Mouse (Mus musculus): ENCODE data around the gene Alox12e. TPM values are rescaled to one million over a fixed set of nuclear protein-coding genes. Genes with fewer than 3 reads are reported as not detected.

Gene Alox12e
- polyA plus RNA-seq (2015; fragmentation: Nextera tagmentation; extraction: Ambion mirVana) = 0.15 and 0.30 TPM in 2 replicates

DNA sequence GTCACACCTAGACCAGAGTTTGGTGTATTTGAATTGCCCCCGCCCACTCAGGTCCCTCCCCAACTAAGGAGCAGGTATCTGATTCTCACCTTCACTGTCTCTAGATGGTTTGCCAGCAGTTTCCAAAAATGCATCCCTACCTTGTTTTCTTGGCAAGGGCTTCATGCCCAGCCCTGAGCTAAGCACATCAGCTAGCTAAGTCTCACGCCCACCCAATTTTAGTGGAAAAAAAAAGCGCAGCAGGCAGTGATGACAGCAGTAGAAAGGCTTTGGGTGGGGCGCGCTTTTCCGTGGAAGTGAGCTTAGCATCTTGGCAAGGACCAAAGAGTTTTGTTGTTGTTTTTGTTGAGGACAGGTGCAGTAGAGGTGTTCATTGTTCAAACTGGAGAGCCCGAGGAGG lies at the start of gene Alox12e:
Gene Alox12e, minus strand, starts transcription at position 101 of the 400 bp plus-strand sequence.

DNA sequence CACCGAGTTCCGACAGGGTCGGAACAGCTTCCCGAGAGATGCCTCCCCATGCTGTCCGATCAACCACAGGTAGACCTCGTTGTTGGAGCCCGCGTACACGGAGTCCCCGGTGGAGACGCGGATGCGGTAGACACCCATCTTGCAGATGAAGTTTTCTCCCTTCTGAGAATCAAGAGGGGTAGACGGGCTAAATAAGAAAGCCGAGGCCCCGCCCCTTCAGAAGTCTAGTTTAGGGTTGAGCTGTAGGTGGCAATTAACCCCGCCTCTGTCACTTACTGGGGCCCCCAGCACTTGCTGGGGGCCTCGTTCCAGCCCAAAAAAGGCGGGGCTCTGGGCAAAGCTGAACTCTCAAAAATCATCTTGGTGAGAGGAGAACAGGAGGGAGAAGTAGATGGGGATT lies 29.4 kb upstream of the Alox12e start, which contains the start of gene Alox15:
Gene Alox15, minus strand, starts transcription at position 164 of the 400 bp plus-strand sequence.

Other genes with a start within 250 kb of the Alox12e start
- 0.12 TPM in 1 of 2 replicates, not detected in the other for gene Asgr2, start 230.0 kb downstream of the Alox12e start, polyA plus RNA-seq (2015; fragmentation: Nextera tagmentation; extraction: Ambion mirVana)
- gene Mgl2, start 192.3 kb downstream of the Alox12e start, polyA plus RNA-seq (2015; fragmentation: Nextera tagmentation; extraction: Ambion mirVana) = 2.3 and 3.5 TPM in 2 replicates
- gene Clec10a, start 166.4 kb downstream of the Alox12e start, polyA plus RNA-seq (2015; fragmentation: Nextera tagmentation; extraction: Ambion mirVana) = 2.9 and 5.5 TPM in 2 replicates
- gene Slc16a11, start 109.9 kb downstream of the Alox12e start, polyA plus RNA-seq (2015; fragmentation: Nextera tagmentation; extraction: Ambion mirVana) = 0.28 and 0.64 TPM in 2 replicates
- 3.0 and 3.3 TPM in 2 replicates for gene Slc16a13, start 101.6 kb downstream of the Alox12e start, polyA plus RNA-seq (2015; fragmentation: Nextera tagmentation; extraction: Ambion mirVana)
- 5.9 and 8.2 TPM in 2 replicates for gene Bcl6b, start 92.8 kb downstream of the Alox12e start, polyA plus RNA-seq (2015; fragmentation: Nextera tagmentation; extraction: Ambion mirVana)
- 107 and 113 TPM in 2 replicates for gene 0610010K14Rik, start 84.7 kb downstream of the Alox12e start, polyA plus RNA-seq (2015; fragmentation: Nextera tagmentation; extraction: Ambion mirVana)
- gene Gm21988, start 82.8 kb downstream of the Alox12e start, polyA plus RNA-seq (2015; fragmentation: Nextera tagmentation; extraction: Ambion mirVana) = 6.9 and 7.8 TPM in 2 replicates
- 211 and 216 TPM in 2 replicates for gene Rnasek, start 82.8 kb downstream of the Alox12e start, polyA plus RNA-seq (2015; fragmentation: Nextera tagmentation; extraction: Ambion mirVana)
- 10.6 and 11.9 TPM in 2 replicates for gene Alox12, start 67.3 kb downstream of the Alox12e start, polyA plus RNA-seq (2015; fragmentation: Nextera tagmentation; extraction: Ambion mirVana)
- gene Alox15, start 29.4 kb upstream of the Alox12e start, polyA plus RNA-seq (2015; fragmentation: Nextera tagmentation; extraction: Ambion mirVana) = 0.78 and 1.0 TPM in 2 replicates
- gene Pelp1, start 87.4 kb upstream of the Alox12e start, polyA plus RNA-seq (2015; fragmentation: Nextera tagmentation; extraction: Ambion mirVana) = 14.0 and 14.6 TPM in 2 replicates
- gene Arrb2, start 110.0 kb upstream of the Alox12e start, polyA plus RNA-seq (2015; fragmentation: Nextera tagmentation; extraction: Ambion mirVana) = 26.4 and 33.6 TPM in 2 replicates
- gene Med11, start 129.3 kb upstream of the Alox12e start, polyA plus RNA-seq (2015; fragmentation: Nextera tagmentation; extraction: Ambion mirVana) = 20.4 and 26.3 TPM in 2 replicates
- gene Zmynd15, start 136.8 kb upstream of the Alox12e start, polyA plus RNA-seq (2015; fragmentation: Nextera tagmentation; extraction: Ambion mirVana) = 0.26 and 0.38 TPM in 2 replicates
- 3.3 and 3.7 TPM in 2 replicates for gene Cxcl16, start 137.4 kb upstream of the Alox12e start, polyA plus RNA-seq (2015; fragmentation: Nextera tagmentation; extraction: Ambion mirVana)
- 6.7 and 7.8 TPM in 2 replicates for gene Tm4sf5, start 182.6 kb upstream of the Alox12e start, polyA plus RNA-seq (2015; fragmentation: Nextera tagmentation; extraction: Ambion mirVana)
- gene Vmo1, start 192.0 kb upstream of the Alox12e start, polyA plus RNA-seq (2015; fragmentation: Nextera tagmentation; extraction: Ambion mirVana) = 0.25 and 0.34 TPM in 2 replicates
- gene Gltpd2, start 196.6 kb upstream of the Alox12e start, polyA plus RNA-seq (2015; fragmentation: Nextera tagmentation; extraction: Ambion mirVana) = 0.24 and 0.28 TPM in 2 replicates
- 345 and 353 TPM in 2 replicates for gene Psmb6, start 202.7 kb upstream of the Alox12e start, polyA plus RNA-seq (2015; fragmentation: Nextera tagmentation; extraction: Ambion mirVana)
- not detected in 2 replicates for gene Gm40193, start 210.3 kb upstream of the Alox12e start, polyA plus RNA-seq (2015; fragmentation: Nextera tagmentation; extraction: Ambion mirVana)
- 2.2 and 3.2 TPM in 2 replicates for gene Pld2, start 217.4 kb upstream of the Alox12e start, polyA plus RNA-seq (2015; fragmentation: Nextera tagmentation; extraction: Ambion mirVana)
- 2.9 and 3.9 TPM in 2 replicates for gene Mink1, start 240.3 kb upstream of the Alox12e start, polyA plus RNA-seq (2015; fragmentation: Nextera tagmentation; extraction: Ambion mirVana)

All from spleen, postnatal 0 days (tissue).